Mouse (Mus musculus) layer of hippocampus, postnatal 10 days (tissue): ENCODE measurements around the gene Ckap4. TPM values are rescaled to one million over a fixed set of nuclear protein-coding genes. Genes with fewer than 3 reads are reported as not detected.

Experiments
- DNase-seq, 2 experiments: peaks; one replicate each; pipeline ENCODE4 v3.0.0; 2021; ENCODE audit warnings: low spot score in 2 of 2
- long read RNA-seq: library from polyadenylated mRNA; stranded (forward); transcript quantifications from one replicate; pipeline ENCODE4 v2.0.0, GENCODE M21; 2023
- total RNA-seq, 2 experiments: library from RNA; stranded (reverse); gene quantifications; 2 replicates each; pipeline ENCODE4 v1.2.3; 2021

The Ckap4 gene
- total RNA-seq = 10 to 100 TPM; 34.2 to 36.9 TPM
- long read RNA-seq, transcript Ckap4-201 (2 exons, 3,089 nt) = major isoform, 26 of 32 reads
- long read RNA-seq, partial matches to known transcripts = 0 of 32 reads
- long read RNA-seq, other reads (novel, unspliced or antisense) = 6 of 32 reads

DNA sequence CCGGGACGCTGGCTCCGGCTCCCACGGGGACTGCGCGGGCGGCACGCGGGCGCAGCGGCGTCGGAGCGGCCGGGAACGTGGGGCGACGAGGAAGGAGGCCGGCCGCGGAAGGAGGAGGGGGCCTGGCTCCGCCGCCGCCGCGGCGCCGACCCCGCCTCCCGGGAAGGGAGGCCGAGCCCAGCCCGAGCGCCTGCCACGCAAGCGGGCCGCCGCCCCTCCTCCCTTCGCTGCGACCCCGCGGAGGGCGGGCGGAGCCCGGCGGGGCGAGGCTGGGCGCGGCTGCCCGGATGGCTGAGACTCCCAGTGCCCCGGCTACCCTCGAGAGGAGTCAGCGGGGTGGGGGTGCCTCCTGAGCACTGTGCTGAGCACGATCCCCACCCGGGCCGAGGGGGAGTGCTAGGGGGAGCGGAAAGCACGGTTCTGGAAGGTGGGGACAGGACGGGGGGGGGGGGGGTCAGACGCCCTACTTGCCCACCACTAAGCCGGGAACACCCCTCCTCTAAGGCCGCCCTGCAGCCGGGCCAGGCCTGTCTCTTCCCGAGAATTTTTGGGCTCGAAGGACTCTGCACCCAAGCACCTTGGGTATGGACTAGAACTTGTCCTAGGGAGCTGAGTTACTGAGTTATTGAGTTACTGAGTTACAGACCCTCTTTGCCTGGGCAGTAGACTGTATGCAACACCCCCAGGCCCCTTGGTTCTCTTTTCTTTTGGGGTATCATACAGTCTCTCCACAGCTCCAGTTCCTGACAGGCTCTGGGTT lies at the start of gene Ckap4:
TSS of gene Ckap4 (minus strand) at position 151 of the 760 bp plus-strand sequence.
- peak; percentile 40 to 69 for DNase-seq

DNA sequence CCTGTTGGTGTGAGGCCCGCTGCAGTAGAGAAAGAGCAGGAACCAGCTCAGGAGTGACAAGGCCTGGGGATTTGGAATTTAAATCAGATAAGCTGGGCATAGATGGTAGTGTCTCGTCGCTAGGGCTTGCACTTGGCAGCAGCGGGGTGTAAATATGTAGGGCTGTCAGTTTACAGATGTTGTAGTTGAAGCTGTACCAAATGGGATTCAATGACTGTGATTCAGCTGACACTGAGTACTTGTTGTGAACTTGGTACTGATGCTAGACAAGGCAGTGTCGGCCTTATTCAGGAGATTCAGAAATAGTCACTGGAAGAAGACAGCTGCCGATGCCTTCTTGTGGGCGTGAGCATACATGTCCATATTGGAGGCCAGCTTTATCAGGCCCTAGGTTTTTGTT lies 48.4 kb upstream of the Ckap4 start:
- DNase-seq = peak in 1 of 2 experiments; percentile 16

DNA sequence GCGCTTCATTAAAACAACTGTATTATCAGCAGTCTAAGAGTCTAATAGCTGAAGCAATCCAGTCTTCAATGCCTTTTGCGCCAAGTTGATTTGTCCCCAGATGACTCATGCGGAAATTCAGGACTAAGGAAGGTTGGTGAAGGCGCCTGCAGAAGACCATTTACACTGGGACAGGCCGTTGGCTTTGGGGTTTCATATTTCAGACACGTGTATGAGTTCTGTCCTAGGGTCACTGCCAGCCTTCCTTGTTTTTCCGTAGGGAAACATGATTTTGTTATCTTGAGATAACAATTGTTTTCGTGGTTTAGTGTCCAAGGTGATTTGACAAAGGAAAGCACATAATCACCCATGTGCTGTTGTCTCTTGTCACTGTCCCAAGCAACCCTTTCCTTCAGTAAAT lies 47.3 kb upstream of the Ckap4 start:
- no peak for DNase-seq

DNA sequence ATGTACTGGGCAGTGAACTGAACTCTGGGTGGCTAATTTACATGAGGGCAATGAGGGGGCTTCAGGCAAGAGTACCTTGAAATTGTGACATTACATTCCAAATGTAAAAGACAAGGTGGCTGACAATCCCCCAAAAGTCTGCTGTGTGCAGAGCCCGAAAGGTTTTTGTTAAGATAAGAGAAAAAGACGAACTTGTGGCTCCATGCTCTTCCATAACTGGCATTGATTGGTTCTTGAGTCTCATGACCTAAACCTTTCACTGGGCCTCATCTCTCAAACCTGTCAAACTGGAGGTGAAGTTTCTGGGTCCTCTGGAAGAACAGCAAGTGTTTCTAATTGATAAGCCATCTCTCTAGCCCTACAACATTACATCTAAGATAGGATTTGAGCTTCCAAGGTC lies 45.7 kb upstream of the Ckap4 start:
- DNase-seq = no peak

DNA sequence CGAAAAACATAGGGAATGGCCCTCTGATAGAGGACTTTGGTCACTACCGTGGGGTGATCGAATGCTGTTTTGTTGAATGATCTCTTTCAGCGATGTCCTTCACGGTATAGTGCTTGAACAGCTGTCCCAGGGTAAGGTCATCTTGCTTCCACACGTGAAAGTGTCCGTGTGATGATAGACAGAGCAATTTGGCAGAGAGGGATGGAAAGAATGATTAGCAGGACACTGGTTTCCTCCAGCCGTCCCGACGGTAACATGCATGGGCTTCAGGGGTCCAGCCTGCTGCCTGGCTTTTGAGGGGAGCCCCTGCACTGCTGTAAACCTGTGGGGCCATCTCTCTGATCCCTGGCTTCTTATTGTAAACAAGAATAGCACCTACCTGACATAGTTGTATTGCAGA lies 44.9 kb upstream of the Ckap4 start:
- no peak for DNase-seq

DNA sequence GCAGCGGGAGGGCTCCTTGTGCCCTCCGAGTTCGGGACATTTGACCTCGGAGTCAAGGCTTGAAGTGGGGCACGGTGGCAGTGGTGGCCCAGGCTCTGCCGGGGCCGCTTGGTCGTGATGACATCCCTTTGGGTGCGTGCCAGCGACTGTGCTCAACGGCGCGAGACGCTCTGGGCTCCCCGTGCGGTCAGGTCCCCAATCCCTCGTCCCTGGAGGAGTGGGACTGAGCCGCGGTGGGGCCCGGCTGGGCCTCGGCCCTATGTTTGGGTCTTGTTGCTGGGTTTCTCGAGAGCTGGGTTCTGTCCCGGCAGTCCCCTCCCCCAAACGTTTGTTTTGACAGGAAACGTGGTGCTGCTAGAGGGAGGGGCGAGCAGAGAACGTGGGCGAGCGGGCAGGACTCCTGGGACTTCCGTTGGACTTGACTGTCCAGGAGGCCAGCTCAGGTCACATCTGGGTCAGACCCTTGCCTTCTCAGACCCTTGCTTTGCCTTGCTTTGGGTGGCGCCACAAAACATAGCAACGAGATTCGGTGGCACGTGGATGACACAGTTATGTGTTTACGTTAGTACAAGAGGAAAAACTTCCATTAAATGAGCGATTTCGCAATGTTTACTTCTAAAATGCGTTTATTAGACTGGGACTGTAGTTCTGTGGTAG lies 43.3 kb upstream of the Ckap4 start:
- DNase-seq = peak; percentile 72 to 77

DNA sequence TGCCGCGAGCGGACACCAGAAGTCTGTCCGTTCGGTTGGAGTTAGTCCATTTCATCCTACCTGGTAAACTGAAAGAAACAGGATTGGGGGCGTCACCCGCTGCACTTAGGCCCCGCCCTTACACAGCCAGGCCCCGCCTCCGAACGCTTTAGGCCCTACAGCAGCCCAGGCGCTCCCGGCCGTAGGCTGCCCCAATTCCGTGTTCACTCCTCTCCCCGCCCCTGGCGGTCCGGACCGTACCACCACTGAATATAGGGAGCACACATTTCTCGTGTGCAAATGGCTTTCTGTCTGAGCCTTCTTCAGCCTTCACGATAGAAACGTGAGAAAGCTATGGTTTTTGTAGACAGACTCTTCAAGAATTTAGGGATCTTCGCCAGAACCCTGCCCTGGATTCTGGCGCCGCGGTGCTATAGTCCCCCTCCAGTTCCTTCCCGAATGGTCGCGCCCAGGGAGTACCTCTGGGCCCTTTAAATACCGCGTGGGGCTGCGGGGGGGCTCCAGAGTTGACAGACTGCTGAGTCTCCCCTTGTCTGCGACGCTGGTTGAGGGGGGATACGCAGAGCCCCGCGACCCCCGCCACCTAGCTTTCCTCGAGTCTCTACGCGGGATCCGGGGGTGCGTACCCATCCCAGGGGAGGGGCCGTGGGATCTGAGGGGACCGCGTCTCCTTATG lies 42.7 kb upstream of the Ckap4 start, which contains the start of gene Tcp11l2:
TSS of gene Tcp11l2 (plus strand) at position 232 of the 676 bp plus-strand sequence.
- DNase-seq = peak; percentile 90 to 93

DNA sequence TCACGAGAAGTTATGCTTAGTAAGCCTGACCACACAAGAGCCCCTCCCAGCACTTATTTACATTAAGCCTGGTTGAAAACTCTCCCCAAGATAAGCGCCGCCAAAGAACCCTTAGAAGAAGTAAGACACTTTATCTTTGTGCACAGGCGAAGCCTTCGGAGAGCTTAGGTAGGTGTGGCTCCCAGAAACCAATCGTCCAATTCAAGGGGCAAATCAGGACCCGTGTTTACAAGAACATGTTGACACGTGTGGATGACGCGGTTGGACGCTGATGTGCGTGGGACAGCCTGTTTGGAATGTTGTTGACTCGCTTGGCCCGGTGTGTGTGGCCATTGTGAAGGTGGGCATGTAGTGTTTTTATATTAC lies 42.1 kb upstream of the Ckap4 start:
- DNase-seq = no peak

DNA sequence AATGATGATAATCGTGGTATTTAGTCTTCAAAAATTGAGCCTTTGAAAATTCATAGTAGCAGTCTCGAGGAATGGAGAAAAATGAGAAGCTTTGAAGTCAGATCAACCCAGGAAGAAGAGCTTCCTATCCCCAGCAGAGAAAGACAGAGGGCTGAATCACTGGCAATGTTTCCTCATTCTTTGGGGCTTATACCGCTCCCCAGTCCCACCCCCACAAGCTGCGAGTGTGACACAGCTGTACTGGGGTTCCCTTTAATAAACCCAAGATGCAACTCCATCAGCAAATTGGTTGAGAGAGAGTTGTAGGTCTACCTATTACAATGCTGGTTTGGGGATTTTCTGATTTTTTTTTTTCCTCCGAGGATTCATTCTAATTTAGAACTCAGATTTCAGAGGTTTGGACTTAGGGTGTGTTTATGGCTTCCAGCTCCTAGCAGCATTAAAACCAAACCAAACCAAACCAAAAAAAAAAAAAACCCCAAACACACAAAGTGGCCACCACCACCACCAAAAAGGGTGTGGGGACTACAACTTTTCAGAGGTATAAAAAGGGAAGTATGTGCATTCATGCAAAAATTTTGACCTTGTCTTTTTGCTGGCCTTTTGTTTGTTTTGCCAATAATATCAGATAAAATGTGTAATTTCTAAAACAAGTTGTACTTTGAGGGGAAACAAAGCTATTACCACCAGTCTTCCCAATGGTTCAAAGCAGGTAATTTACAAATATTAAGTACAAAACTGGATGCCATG lies 40.0 kb upstream of the Ckap4 start:
- no peak for DNase-seq

DNA sequence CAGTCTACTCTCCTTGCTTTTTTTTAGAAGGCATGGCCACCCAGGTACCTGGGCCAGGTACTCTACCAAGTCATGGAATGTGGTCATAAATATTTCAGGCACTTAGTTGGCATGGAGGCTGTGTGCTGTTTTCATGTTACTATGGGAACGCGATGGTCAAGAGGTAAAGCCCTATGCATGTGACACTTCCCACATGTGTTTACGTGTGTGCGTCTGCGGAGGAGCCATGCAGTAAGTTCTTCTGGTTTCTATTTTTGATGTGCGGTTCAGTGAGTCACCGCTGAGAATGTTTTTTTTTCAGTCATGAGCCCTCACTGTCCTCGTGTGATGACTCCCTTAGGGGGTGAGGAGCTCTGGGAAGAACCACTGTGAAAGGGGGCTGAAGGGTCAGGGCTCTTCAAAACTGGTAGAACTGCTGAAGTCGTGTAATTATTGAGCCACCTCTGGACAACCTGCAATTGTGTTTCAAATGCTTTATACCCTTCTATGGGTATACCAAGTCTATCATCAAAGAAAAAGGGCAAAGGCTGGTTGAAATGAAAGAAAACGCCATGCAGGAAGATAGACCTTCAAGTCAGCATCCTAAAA lies 37.3 kb upstream of the Ckap4 start:
- DNase-seq = no peak

DNA sequence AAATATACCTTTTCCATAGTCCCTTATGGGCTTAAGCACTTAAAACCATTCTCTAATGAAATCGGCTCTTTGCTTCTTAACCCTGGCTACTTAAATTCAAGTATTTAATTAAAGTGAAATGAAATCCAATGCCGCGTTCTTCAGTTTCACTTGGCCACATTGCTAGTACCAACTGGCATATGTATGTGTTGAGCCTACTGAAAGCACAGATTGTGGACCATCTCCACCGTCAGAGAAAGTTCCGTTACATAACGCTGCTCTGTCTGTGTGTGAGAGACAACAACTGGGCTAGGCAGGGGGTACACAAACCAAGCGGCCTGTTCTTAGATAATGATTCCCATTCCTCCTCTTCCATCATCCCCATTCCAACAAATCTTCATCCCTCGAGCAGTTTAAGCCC lies 30.6 kb upstream of the Ckap4 start:
- DNase-seq = no peak

DNA sequence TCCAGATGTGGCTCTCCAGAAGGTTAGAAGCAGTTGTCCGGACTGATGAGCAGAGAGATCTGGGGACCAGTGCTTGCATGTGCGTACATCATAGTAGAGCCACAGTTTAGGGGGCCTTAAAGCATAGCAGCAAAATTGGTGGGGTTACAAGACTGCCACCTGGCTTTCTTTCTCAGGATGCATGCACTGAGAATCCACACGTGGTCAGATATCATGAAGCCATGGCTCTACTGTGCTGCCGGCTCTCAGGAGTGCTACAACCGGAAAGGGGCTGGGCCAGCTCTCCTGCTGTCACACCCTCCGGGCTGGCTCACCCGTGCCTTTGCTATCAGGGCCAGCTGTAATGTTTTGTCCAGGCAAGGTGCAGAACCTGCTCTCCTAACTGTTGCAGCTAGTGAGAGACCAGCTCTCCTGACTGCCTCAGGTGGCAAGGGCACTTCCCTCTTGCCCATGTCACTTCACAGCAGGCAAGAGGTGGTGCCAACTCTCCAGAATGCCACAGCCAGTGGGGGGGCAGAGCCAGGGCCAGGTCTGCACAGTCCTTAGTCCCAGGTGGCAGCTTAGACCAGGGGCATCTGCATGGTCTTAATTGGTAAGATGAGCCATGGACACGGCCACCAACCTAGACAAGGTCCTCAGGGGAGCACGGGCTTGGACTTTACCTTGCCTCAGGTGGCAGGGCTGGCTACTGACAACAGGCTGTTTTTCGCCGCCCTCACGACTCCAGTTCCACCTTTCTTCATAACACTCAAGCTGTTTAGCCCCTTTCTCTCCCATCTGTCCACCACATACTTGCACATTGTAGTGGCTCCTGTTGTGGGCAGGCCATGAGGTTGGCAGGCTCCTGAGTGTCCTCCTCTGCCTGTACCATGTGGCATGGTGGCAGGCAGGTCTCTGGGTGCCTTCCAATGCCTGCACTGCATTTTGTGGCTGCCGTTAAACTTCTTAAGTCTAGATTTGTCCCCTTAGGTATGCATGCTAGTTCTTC lies 29.0 kb upstream of the Ckap4 start:
- no peak for DNase-seq

DNA sequence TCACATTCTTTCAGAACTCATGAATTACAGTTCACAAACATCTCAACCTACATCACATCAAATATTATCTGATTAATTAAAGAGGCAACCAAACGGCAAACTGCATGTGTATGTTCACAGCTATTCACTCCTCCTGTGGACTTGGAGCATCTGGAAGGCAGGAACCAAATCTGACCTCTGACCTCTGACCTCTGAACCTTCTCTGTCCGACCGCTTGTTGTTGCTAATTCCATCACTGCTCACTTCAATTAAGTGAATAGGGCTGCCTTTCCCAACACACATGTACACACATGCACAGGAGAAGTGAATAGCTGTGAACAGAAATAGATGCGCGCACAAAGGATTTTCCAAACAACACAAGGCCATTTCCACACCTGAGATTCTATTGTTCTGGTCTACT lies 28.3 kb upstream of the Ckap4 start:
- DNase-seq = no peak

DNA sequence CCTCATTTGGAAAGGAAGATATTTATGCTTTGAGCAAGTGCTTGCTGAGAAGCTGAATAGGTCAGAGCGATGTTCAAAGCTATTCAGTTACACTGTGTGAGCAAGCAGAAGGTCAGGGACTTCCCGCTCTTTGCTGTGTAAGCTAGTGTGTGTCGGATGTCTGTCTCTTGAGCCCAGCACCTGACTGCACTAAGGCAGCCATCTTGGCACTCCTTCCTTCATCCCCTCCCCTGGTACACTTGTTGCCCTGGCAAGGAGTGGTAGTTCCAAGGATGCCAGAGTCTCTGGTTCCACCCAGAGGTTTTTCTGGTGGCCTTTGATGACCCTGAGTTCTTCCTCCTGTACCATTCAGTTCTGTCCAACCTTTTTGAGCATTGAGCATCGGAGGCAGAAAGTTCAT lies 26.1 kb upstream of the Ckap4 start:
- no peak for DNase-seq

DNA sequence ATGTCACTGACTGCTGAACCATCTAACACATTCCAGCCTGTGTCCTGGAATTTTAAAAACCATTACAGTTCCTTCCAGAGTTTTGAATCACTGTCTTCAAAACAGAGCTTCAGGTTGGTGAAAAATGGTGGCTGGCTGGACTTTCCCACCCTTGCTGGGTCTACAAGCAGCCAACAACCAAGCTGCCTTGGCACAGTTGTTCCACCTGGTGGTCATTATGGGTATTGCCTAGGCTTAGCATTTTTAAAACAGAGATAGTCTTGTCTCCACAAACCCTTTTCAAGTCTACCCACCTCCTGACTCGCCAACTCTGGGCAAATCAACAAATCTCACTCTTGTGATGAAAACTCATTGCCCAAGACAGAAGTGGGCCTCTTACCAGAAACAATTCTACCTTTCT lies 24.6 kb upstream of the Ckap4 start:
- no peak for DNase-seq

DNA sequence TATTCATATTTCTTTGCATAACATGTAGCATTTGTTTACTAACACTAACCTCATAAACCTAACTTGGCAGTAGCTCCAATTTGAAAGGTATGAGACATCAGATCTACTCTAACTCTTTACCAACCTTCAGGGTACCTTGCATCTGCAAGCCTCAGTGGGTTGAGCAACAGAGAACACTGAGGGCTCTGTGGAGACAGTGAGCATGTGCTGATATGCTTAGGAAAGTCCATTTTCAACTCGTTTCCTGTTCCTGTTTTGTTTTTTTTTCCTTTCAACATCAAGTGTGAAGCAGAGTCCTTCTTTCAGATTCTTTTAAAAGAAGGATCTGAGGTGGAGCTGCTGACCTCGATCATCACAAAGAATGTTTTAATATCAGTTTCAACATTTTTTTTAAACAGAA lies 22.3 kb upstream of the Ckap4 start:
- no peak for DNase-seq

DNA sequence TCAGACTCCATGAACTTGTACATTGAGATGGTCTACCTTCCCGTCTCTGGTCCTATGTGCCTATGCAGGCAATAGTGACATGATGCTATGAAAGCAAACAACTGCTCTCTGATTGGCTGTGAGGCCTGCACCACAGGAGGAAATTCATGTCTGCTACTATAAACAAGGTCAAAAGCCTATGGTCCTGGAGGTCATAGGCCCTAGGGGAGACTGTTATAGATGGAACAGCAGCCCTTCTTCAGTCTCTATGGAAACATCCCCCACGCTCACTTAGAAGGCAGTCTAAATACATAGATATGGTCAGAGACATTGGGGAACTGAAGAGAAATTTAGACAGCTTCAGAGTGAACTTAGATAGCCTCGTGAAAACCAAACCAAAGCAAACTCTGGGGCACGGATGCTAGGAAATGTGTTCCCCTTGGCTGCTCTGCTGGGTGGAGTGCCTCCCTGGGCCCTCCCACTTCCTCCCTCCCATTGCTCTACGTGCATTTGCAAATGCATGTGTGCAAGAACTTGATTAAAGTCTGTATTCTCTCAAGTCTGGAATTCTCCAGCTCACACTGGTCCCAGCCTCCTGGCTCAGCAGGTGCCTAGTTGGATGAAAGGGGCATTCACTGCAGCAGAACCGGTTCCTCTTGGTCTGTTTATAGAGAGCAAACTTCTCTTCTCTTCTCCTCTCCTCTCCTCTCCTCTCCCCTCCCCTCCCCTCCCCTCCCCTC lies 20.6 kb upstream of the Ckap4 start:
- DNase-seq = no peak

DNA sequence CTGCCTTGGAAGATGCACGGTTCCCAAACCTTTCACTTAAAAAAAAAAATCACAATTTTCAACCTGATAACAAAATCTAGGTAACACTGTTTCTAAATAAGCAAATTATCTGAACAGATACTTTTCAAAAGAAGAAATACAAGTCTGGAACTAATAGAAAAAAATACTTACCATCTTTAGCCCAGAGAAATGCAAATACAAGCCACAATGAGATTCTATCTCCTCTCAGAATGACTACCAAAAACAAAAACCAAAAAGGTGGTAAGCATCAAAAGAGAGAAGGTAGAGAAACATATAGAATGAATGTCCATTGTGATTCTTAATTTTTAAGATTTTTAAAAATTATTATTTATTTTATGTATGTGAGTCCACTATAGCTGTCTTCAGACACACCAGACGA lies 18.6 kb upstream of the Ckap4 start:
- no peak for DNase-seq

DNA sequence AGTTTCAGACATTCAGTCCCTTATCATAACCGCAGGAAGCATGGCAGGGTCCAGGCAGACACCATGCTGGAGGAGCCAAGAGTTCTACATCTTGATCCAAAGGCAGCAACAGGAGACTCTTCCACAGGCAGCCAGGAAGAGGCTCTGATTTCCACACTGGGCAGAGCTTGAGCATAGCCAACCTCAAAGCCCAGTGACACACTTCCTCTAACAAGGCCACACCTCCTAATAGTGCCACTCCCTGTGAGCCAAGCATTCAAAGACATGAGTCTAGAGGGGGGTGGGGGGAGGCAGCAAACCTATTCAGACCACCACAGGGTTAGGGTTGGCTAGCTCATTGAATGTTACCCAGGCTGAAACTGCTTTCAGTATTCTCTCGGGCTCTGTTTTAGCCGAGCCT lies 18.0 kb upstream of the Ckap4 start:
- no peak for DNase-seq
